Mouse (Mus musculus) E14TG2a.4 (cell line): ENCODE data around the gene Serinc5.

ENCODE experiments used
- CTCF ChIP-seq: conservative IDR thresholded peaks from 2 replicates; pipeline ENCODE4 v1.5.1; 2014; ENCODE audit warnings: low read length
- POU5F1 ChIP-seq: IDR thresholded peaks from 2 replicates; pipeline ENCODE4 v1.6.1; 2014; ENCODE audit warnings: low read length, borderline replicate concordance

DNA sequence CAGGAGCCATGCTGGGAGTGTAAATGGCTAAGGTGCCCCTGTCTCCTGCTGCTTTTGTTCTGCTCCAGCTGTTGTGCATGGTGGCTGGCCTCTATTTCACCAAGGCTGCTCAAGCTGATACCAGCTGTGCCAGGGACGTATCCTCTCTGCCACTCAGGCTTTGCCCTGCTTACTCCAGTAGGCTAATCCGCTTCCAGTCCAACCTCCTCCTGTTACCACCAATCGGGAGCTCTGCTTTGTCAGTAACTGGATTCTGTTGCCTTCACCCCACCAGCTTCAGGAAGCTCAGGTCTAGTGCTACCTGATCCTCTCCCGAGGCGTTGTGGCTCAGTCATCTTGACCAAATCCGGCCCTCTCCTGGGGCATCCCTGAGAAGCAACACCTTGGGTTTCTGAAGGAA lies 33.9 kb downstream of the Serinc5 start:
- TF ChIP-seq CTCF (no peak), POU5F1 (no peak)
